Mouse (Mus musculus): ENCODE data around the gene Atp6v0d1. TPM values are rescaled to one million over a fixed set of nuclear protein-coding genes. Genes with fewer than 3 reads are reported as not detected.
A peak's percentile ranks its signal among the peaks of the same experiment; 100 is the strongest.
"Not testable (repeated sequence)": the region's sequence is repeated elsewhere in the genome, so short reads cannot be mapped to it uniquely, and the experiment has no call there.

Atp6v0d1 gene
- polyA plus RNA-seq, 1 experiment from 2014 or later, result 78.4 TPM

DNA sequence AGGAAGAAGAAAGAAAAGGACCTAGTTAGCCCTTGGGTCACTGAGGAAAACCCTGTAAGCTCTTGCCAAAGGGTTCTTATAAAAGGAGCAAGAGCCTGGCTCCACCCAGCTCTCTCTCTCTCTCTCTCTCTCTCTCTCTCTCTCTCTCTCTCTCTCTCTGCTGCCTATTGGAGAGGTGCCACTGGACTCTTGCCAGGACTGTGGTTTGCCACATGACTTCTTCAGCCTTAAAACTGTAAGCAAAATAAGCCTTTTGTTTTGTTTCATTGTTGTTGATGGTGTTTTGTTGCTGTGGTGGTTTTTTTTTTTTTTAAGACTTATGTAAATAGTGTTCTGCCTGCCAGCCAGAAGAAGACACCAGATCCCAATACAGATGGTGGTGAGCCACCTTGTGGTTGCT, 7.6 kb upstream of the Atp6v0d1 start:
- H3K4me1 ChIP-seq, result no peaks in the 10 kb centered on the region
- no peaks in the 10 kb centered on the region for H3K27me3 ChIP-seq
- no peaks in the 10 kb centered on the region for H3K36me3 ChIP-seq
- no peaks in the 10 kb centered on the region for H3K9me3 ChIP-seq
- no peak overlapping the region for H3K9ac ChIP-seq
- H3K4me3 ChIP-seq, result no peak overlapping the region
- no peak overlapping the region for H3K4me2 ChIP-seq
- H3K27ac ChIP-seq, result no peak overlapping the region
- no peak for ATAC-seq (ENCODE audit: insufficient number of reproducible peaks, insufficient read depth, low FRiP score, low TSS enrichment, low read depth)

DNA sequence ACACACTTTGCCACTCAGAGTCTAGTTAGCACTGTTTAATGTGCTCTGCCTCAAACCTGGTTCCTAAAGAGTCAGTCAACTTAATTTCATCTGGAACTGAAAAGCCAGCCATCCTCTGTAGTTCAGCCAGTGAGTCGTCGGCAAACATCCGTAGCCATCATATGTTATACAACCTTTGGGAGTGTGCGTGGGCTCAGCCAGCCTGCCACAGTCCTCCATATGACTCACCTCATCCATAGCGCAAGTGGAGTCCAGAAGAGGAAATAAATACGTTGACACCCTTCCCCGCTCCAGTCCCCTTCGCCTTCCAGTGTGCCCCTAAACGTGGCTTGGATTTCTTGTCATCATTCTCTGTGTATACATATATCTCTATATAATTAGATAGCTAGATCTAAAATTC, 6.0 kb upstream of the Atp6v0d1 start:
- no peaks in the 10 kb centered on the region for H3K9me3 ChIP-seq
- 87% methylated on average over 9 of the region's 9 CpGs for WGBS
- no peak overlapping the region for H3K27ac ChIP-seq
- H3K27me3 ChIP-seq, result peaks cover 8% of the 10 kb centered on the region; the same call in 1 of the 2 replicates
- H3K4me1 ChIP-seq, result peaks cover 5% of the 10 kb centered on the region
- no peak overlapping the region for H3K9ac ChIP-seq
- H3K4me2 ChIP-seq, result no peak overlapping the region
- no peak for ATAC-seq (ENCODE audit: insufficient number of reproducible peaks, insufficient read depth, low FRiP score, low TSS enrichment, low read depth)
- no peak overlapping the region for H3K4me3 ChIP-seq
- no peaks in the 10 kb centered on the region for H3K36me3 ChIP-seq

DNA sequence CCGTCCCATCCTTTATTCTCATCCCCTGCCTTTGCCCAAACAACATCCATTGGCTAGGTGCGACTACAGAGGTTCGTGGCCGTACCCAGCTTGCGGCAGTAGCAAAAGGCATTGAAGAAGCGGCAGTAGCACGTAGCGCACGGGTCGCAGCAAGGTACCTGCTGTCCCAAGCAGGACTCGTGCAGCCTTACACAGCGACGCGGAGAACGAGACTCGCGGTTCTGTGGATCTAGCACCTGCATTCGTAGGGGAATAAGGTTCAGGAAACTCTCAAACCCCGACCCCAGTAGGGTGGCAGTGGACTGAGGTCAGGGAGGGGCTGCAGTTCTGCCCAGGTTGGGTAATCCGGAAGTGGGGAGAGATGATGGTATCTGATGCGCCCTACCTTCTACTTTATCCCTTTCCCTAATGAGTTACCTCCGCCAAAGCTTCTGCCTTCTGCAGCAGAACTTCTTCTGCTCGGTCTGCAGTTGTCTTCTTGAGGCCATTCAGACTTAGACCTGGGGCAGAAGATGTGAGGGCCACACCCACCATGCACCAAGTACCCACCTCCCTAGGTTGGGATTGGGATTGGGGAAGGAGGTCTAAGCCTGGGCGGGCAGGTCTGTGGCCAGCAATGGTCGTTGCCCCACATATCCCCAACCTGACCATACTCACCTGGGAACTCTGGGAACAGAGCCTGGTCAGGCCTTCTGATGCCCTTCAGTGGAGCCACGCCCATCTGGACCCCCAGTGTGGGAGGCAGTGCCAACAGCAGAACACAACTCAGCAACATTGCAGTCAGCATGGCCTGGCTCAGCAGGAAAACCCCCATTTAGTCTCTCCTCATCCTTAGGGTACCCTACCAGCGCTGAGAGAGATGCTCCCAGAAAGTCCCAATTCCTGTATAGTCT, 1.1 kb upstream of the Atp6v0d1 start:
- peak overlapping the region; percentile 91 for H3K4me3 ChIP-seq
- 31% methylated on average over 27 of the region's 27 CpGs for WGBS
- peak overlapping the region; percentile 87 for H3K4me2 ChIP-seq
- peaks cover 24% of the 10 kb centered on the region for H3K4me1 ChIP-seq
- peaks cover 8% of the 10 kb centered on the region; the same call in 1 of the 2 replicates for H3K27me3 ChIP-seq
- H3K27ac ChIP-seq, result no peak overlapping the region
- H3K9ac ChIP-seq, result peak overlapping the region; percentile 93
- H3K9me3 ChIP-seq, result no peaks in the 10 kb centered on the region
- H3K36me3 ChIP-seq, result peaks cover 4% of the 10 kb centered on the region; the same call in 1 of the 2 replicates
- no peak for ATAC-seq (ENCODE audit: insufficient number of reproducible peaks, insufficient read depth, low FRiP score, low TSS enrichment, low read depth)

DNA sequence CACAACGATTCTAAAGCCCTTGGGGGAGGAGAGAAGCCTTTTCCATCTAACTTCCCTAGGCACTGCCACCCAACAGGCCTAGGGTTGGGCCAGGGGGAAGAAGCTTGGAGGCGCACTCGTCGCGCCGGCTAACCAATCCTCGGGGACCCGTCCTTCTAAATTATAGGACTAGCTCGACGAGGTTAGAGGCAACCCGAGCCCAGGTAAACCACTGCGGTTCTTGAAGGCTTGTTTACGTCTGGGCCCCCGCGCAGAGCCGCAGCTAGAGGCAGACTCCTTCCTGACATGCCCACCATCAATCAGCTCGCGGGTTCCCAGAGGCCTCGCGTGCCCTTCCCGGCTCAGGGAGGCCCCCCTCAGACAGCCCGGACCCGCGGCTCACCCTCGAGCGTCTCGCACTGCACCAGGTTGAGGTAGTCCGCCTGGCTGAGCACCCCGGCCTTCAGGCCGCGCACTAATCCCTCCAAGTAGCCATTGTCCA, 406 bp downstream of the Atp6v0d1 start:
- Histone ChIP-seq H3K4me2 (peak overlapping the region; percentile 87), H3K27me3 (peaks cover 8% of the 10 kb centered on the region; the same call in 1 of the 2 replicates), H3K4me3 (peak overlapping the region; percentile 91), H3K4me1 (peaks cover 24% of the 10 kb centered on the region), H3K9me3 (no peaks in the 10 kb centered on the region), H3K9ac (peak overlapping the region; percentile 93), H3K27ac (peak overlapping the region; percentile 80), H3K36me3 (peaks cover 5% of the 10 kb centered on the region; the same call in 1 of the 2 replicates)
- WGBS, result 1% methylated on average over 31 of the region's 31 CpGs
- peak; percentile 56 for ATAC-seq (ENCODE audit: insufficient number of reproducible peaks, insufficient read depth, low FRiP score, low TSS enrichment, low read depth)

DNA sequence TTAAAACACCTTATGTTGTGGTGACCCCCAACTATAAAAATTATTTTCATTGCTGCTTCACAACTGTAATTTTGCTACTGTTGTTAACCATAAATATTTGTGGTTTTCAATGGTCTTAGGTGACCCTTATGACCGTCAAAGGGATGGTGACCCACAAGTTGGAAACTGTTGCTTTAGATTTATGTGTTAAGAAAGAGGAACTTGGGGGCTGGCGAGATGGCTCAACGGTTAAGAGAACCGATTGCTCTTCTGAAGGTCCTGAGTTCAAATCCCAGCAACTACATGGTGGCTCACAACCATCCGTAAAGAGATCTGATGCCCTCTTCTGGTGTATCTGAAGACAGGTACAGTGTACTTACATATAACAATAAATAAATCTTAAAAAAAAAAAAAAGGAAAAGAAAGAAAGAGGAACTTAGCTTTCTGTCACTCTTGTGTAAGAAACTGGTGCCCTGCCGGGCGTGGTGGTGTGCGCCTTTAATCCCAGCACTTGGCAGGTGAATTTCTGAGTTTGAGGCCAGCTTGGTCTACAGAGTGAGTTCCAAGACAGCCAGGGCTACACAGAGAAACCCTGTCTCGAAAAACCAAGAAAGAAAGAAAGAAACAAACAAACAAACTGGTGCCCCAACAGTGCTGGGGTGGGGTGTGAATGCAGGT, 1.1 kb downstream of the Atp6v0d1 start:
- WGBS, result 82% methylated on average over 9 of the region's 9 CpGs
- not testable (repeated sequence) for H3K9me3 ChIP-seq; H3K27ac ChIP-seq; ATAC-seq (ENCODE audit: insufficient number of reproducible peaks, insufficient read depth, low FRiP score, low TSS enrichment, low read depth); H3K27me3 ChIP-seq; H3K36me3 ChIP-seq
- Histone ChIP-seq H3K4me2 (peak overlapping the region; percentile 87), H3K4me1 (peaks cover 24% of the 10 kb centered on the region), H3K4me3 (peak overlapping the region; percentile 91), H3K9ac (peak overlapping the region; percentile 93)

DNA sequence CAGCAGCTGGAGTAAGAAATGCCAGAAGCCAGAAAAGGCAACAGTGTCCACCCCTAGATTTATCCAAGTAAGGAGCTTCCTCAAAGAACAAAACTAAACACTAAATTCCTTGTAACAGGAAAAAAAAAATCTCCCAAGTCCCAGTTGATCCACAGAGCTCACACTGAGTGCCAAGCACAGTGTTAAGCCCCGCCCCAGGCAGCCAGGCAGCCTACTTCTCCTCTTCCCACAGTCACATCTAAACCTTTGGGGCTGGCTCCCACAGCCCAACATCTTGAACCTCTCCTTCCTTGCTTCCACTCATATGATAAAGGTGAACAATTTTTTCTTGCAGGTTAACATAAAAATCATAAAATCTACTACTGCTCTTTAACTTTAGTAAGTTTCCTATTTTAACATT, 2.0 kb downstream of the Atp6v0d1 start:
- WGBS, result 87% methylated on average over 1 of the region's 1 CpGs
- no peak for ATAC-seq (ENCODE audit: insufficient number of reproducible peaks, insufficient read depth, low FRiP score, low TSS enrichment, low read depth)
- no peak overlapping the region for H3K4me2 ChIP-seq

DNA sequence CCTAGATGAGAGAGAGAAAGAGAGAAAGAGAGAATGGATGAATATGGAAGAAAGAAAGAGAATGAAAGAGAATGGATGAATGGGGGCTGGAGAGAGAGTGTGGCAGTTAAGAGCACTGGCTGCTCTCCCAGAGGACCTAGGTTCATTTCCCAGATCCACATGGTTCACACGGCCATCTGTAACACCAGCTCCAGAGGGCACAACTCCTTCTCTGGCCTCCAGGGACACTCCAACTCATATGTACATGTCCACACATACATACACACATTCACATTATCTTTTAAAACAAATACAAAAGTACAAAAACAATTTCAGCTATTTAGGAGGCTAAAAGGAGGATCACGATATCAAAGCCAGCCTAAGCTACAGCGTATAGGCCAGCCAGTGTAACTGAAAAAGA, 3.0 kb downstream of the Atp6v0d1 start:
- no peak for ATAC-seq (ENCODE audit: insufficient number of reproducible peaks, insufficient read depth, low FRiP score, low TSS enrichment, low read depth)
- Histone ChIP-seq H3K4me2 (no peak overlapping the region), H3K9ac (no peak overlapping the region), H3K4me1 (peaks cover 24% of the 10 kb centered on the region), H3K4me3 (no peak overlapping the region), H3K36me3 (peaks cover 5% of the 10 kb centered on the region; the same call in 1 of the 2 replicates), H3K27me3 (peaks cover 8% of the 10 kb centered on the region; the same call in 1 of the 2 replicates), H3K9me3 (no peaks in the 10 kb centered on the region), H3K27ac (no peak overlapping the region)
- 82% methylated on average over 3 of the region's 3 CpGs for WGBS

More for the DNA sequence above, 2.0 kb downstream of the Atp6v0d1 start:
- Histone ChIP-seq H3K4me1 (peaks cover 24% of the 10 kb centered on the region), H3K36me3 (peaks cover 5% of the 10 kb centered on the region; the same call in 1 of the 2 replicates), H3K4me3 (no peak overlapping the region), H3K9ac (0 out of 2 replicates have a peak overlapping the region, but pooled peaks have one; percentile 6), H3K27me3 (peaks cover 8% of the 10 kb centered on the region; the same call in 1 of the 2 replicates), H3K27ac (no peak overlapping the region), H3K9me3 (no peaks in the 10 kb centered on the region)

DNA sequence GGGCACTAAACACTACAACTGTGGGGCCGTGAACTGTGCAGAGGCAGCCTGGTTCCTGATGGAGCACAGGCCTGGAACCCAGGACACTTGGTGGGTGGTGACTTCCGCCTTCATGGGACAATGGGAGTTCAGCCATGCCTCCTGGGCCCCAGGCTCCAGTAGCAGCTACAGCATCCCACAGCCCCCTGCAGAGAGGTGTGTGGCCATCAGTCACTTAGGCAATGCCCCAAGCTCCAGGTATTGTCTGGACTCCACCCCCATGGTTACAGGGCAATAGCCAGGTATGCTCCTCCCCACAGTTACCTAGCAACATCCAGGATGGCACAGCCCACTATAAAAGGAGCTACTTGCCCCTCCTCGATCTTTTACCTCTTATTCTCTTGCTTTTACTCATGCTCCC, 10.6 kb downstream of the Atp6v0d1 start:
- Histone ChIP-seq H3K4me1 (no peaks in the 10 kb centered on the region), H3K4me3 (no peak overlapping the region), H3K9ac (no peak overlapping the region), H3K27ac (no peak overlapping the region), H3K9me3 (no peaks in the 10 kb centered on the region), H3K27me3 (no peaks in the 10 kb centered on the region), H3K4me2 (no peak overlapping the region), H3K36me3 (peaks cover 1% of the 10 kb centered on the region; the same call in 1 of the 2 replicates)
- no peak for ATAC-seq (ENCODE audit: insufficient number of reproducible peaks, insufficient read depth, low FRiP score, low TSS enrichment, low read depth)
- WGBS, result 71% methylated on average over 3 of the region's 3 CpGs

DNA sequence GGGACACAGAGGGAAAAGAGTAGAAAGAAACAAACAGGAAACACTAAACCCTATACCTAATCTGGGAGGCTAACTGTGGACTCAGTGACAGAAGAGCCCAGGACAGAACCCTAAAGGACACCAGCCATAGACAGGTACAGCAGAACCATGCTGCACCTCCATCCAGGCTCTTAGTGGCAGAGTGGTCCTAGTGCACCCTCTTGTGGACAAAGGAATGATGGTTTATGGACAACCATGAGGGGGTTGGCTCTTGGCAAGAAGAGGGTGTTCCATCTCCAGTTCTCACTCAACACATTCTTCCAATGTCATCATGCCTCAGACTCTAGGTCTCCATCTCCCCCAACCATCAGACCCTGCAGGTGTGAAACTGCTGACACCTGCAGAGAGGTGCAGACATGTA, 11.8 kb downstream of the Atp6v0d1 start:
- Histone ChIP-seq H3K4me3 (no peak overlapping the region), H3K9me3 (no peaks in the 10 kb centered on the region), H3K27me3 (no peaks in the 10 kb centered on the region), H3K36me3 (peaks cover 4% of the 10 kb centered on the region; the same call in 1 of the 2 replicates), H3K4me2 (no peak overlapping the region), H3K4me1 (no peaks in the 10 kb centered on the region), H3K9ac (0 out of 2 replicates have a peak overlapping the region, but pooled peaks have one; percentile 3), H3K27ac (no peak overlapping the region)
- no peak for ATAC-seq (ENCODE audit: insufficient number of reproducible peaks, insufficient read depth, low FRiP score, low TSS enrichment, low read depth)

DNA sequence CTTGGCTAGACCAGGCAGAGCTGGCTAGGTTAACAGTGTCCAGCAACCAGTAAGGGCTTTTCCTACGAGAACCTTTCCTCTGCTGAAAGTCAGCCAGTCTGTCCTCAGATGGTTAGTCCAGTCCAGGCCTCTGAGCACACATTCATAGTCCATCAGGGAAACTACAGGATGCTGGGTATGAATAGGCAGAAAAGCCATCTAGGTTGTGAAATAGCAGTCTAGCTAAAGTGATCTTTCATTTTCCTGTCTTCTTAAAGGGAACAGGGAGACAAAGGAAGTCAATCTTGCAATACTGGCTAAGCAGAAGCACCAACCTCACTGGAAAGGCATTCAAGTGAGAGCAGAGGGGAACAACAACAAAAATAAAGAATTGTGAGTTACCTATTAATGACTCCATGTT, 13.0 kb downstream of the Atp6v0d1 start:
- H3K36me3 ChIP-seq, result peaks cover 4% of the 10 kb centered on the region; the same call in 1 of the 2 replicates
- WGBS, result 80% methylated on average over 1 of the region's 1 CpGs
- no peak overlapping the region for H3K4me3 ChIP-seq
- H3K27me3 ChIP-seq, result no peaks in the 10 kb centered on the region
- no peaks in the 10 kb centered on the region for H3K9me3 ChIP-seq
- no peaks in the 10 kb centered on the region for H3K4me1 ChIP-seq
- no peak overlapping the region for H3K4me2 ChIP-seq
- H3K9ac ChIP-seq, result no peak overlapping the region
- H3K27ac ChIP-seq, result no peak overlapping the region
- ATAC-seq (ENCODE audit: insufficient number of reproducible peaks, insufficient read depth, low FRiP score, low TSS enrichment, low read depth), result no peak

DNA sequence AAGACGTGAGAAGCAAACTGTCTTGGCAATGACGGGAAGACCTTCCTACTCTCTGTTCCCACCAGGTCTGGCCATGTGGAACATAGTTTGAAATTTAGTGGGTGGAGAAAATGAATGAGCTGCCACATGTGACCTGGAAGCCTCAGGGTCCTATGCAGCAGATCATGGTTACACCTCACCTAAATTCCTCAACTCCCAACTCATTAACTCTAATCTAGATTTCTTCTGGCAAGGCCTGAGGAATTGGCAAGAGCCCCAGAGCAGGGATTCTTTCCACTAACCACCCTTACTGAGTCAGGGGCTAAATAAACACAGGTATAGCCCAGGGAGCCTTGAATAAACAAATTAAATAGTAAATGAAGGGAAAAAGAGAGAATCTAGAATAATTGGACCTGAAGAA, 13.8 kb downstream of the Atp6v0d1 start:
- H3K27ac ChIP-seq, result no peak overlapping the region
- 85% methylated on average over 2 of the region's 2 CpGs for WGBS
- no peak overlapping the region for H3K9ac ChIP-seq
- no peak for ATAC-seq (ENCODE audit: insufficient number of reproducible peaks, insufficient read depth, low FRiP score, low TSS enrichment, low read depth)
- no peak overlapping the region for H3K4me2 ChIP-seq
- peaks cover 4% of the 10 kb centered on the region; the same call in 1 of the 2 replicates for H3K36me3 ChIP-seq
- no peaks in the 10 kb centered on the region for H3K9me3 ChIP-seq
- no peaks in the 10 kb centered on the region for H3K27me3 ChIP-seq
- H3K4me3 ChIP-seq, result no peak overlapping the region
- H3K4me1 ChIP-seq, result peaks cover 4% of the 10 kb centered on the region
